Mouse (Mus musculus): ENCODE results near the gene Ccdc12. TPM values are rescaled to one million over a fixed set of nuclear protein-coding genes. Genes with fewer than 3 reads are reported as not detected.

The Ccdc12 gene
- polyA plus RNA-seq, 1 experiment from 2014 or later: 105 TPM

DNA sequence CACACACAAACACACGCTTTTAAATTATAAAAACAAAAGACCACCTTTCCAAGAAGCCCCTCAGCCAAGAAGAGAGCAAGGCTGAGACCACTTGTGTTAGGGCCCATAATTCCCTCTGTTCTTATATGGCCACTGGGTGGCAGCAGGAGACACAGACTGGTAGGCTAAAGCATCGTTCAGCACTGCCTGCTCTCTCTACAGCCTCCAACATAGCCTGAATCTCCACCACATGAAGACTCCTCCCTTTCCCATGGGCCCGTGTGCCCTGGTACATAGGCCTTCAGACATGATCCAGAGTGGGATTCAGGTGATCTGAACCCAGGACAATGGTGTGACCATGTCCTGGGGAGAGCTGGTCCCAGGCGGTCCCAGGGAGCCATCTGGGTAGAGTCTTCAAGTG, 60.5 kb downstream of the Ccdc12 start:
- 30% methylated on average over 4 of the region's 4 CpGs for WGBS (ENCODE audit: insufficient replicate concordance)
- peak; percentile 31; the same call in 1 of the 2 replicates for ATAC-seq

DNA sequence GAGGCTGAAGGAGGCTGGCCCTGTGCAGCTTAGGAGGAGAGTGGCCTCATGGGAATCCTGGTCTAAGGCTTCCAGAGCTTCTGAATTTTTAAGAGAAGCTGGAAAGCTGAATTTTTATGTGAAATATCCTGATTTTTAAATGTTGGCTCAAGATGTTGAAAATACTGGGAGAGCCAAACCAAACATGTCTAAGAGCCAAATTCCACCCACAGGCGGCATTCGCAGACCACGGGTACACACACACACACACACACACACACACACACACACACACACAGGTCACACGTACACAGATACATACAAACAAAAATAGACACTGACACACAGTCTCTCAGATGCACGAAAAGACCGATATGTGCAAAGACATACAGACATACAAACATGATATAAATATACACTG, 61.8 kb downstream of the Ccdc12 start:
- 89% methylated on average over 6 of the region's 6 CpGs for WGBS (ENCODE audit: insufficient replicate concordance)
- H3K4me3 ChIP-seq: no peak overlapping the region
- H3K9me3 ChIP-seq (replicated peaks): no peaks in the 10 kb centered on the region
- no peaks in the 10 kb centered on the region for H3K27me3 ChIP-seq (replicated peaks)
- H3K27ac ChIP-seq: no peak overlapping the region
- H3K4me1 ChIP-seq: no peaks in the 10 kb centered on the region
- H3K4me2 ChIP-seq: no peak overlapping the region
- no peak for ATAC-seq
- no peak overlapping the region for H3K9ac ChIP-seq
- H3K36me3 ChIP-seq: peaks cover 17% of the 10 kb centered on the region

More for the DNA sequence above, 60.5 kb downstream of the Ccdc12 start:
- Histone ChIP-seq H3K27me3 (replicated peaks) (no peaks in the 10 kb centered on the region), H3K36me3 (peaks cover 30% of the 10 kb centered on the region), H3K9me3 (replicated peaks) (no peaks in the 10 kb centered on the region), H3K27ac (no peak overlapping the region), H3K9ac (no peak overlapping the region), H3K4me2 (no peak overlapping the region), H3K4me1 (no peaks in the 10 kb centered on the region), H3K4me3 (no peak overlapping the region)

DNA sequence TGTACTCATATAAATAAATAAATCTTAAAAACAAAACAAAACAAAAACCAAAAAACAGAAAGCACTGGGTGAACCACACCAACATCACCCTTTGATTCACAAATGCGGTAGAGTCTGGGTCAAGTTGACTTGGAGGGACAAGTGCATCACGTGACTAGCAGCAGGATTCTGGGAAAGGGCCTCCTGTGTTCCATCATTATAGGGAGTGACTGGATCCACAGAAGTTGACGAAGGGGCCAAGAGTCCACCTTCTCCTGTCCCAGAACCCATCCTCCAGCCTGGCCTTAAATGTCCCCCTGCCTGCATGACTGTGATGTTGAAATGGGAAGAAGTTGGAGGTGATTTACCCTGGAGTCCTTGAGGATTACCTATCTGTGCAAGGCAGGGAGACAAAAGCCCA, 62.5 kb downstream of the Ccdc12 start:
- no peak overlapping the region for H3K4me2 ChIP-seq
- peaks cover 18% of the 10 kb centered on the region for H3K36me3 ChIP-seq
- no peaks in the 10 kb centered on the region for H3K27me3 ChIP-seq (replicated peaks)
- ATAC-seq: no peak
- no peaks in the 10 kb centered on the region for H3K4me1 ChIP-seq
- no peak overlapping the region for H3K27ac ChIP-seq
- no peak overlapping the region for H3K4me3 ChIP-seq
- 72% methylated on average over 3 of the region's 3 CpGs for WGBS (ENCODE audit: insufficient replicate concordance)
- H3K9ac ChIP-seq: no peak overlapping the region
- H3K9me3 ChIP-seq (replicated peaks): no peaks in the 10 kb centered on the region

DNA sequence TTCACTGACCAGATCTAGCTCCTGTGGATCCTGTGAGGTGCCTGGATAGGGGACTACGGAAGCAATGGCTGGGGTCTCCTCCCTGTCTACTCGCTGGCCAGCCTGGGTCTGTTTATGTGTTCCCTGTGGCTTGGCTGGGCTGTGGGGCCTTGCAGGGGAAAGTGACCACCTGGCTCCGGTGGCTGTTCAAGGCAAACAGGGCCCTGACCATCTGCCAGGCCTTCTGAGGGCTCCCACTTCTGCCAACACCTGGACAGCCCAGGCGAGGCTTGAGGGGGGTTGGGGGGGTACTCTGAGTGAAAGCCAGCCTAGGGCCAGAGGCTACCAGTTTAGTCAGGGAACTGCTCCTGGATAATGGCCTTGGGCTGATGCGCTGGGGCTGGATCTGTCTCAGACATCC, 63.7 kb downstream of the Ccdc12 start:
- 64% methylated on average over 5 of the region's 5 CpGs for WGBS (ENCODE audit: insufficient replicate concordance)
- Histone ChIP-seq H3K4me1 (no peaks in the 10 kb centered on the region), H3K27ac (no peak overlapping the region), H3K4me2 (no peak overlapping the region), H3K9ac (no peak overlapping the region), H3K9me3 (replicated peaks) (no peaks in the 10 kb centered on the region), H3K4me3 (no peak overlapping the region), H3K36me3 (peaks cover 18% of the 10 kb centered on the region), H3K27me3 (replicated peaks) (no peaks in the 10 kb centered on the region; the same call in 1 of the 2 replicates)
- no peak for ATAC-seq

DNA sequence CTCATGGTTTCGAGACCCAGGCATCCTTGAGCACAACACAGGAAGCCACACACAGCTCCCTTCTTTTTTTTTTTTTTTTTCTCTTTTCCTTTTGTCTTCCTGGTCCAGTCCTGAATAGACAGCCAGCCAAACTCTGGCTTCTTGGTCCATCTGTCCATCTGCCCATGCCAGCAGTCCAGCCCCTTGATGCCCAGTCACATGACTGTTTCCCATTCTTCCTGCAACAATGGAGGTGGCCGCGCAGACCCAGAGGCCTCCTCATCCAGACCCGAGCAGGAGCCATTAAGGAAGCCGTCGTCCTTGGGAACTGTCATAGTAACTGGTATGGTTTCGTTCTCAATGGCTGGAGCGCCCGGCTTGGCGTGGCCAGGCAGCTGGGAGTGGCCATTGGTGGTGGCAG, 65.8 kb downstream of the Ccdc12 start:
- H3K4me2 ChIP-seq: no peak overlapping the region
- H3K4me3 ChIP-seq: no peak overlapping the region
- H3K9me3 ChIP-seq (replicated peaks): no peaks in the 10 kb centered on the region
- WGBS (ENCODE audit: insufficient replicate concordance): 70% methylated on average over 10 of the region's 10 CpGs
- no peak overlapping the region for H3K27ac ChIP-seq
- H3K4me1 ChIP-seq: no peaks in the 10 kb centered on the region
- no peak overlapping the region for H3K9ac ChIP-seq
- ATAC-seq: no peak
- peaks cover 20% of the 10 kb centered on the region for H3K27me3 ChIP-seq (replicated peaks)
- H3K36me3 ChIP-seq: peaks cover 13% of the 10 kb centered on the region

DNA sequence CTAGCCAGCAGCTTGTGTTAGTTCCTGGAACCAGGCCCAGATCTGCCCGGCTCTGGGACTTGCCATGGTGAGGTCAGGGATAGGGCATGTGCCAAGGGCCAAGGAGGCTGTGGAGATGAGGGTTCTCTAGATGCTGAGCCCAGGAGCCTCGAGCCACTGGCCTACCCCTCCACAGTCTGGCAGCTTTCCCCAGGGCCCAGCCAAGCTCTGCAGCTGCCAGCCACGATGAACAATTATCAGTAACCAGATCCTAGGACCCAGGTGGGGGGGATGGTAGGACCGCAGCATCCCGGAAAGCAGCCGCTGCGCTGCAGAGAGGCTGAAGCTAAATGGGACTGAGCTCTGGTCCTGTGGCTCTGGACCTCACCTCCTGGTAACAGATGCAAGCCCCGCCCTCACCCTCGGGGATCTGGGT, 69.4 kb downstream of the Ccdc12 start:
- 29% methylated on average over 9 of the region's 9 CpGs for WGBS (ENCODE audit: insufficient replicate concordance)
- H3K36me3 ChIP-seq: peaks cover 13% of the 10 kb centered on the region
- H3K27ac ChIP-seq: no peak overlapping the region
- H3K9me3 ChIP-seq (replicated peaks): no peaks in the 10 kb centered on the region
- no peak overlapping the region for H3K4me2 ChIP-seq
- H3K4me3 ChIP-seq: no peak overlapping the region
- H3K4me1 ChIP-seq: no peaks in the 10 kb centered on the region
- H3K27me3 ChIP-seq (replicated peaks): peaks cover 56% of the 10 kb centered on the region
- no peak overlapping the region for H3K9ac ChIP-seq
- ATAC-seq: no peak

DNA sequence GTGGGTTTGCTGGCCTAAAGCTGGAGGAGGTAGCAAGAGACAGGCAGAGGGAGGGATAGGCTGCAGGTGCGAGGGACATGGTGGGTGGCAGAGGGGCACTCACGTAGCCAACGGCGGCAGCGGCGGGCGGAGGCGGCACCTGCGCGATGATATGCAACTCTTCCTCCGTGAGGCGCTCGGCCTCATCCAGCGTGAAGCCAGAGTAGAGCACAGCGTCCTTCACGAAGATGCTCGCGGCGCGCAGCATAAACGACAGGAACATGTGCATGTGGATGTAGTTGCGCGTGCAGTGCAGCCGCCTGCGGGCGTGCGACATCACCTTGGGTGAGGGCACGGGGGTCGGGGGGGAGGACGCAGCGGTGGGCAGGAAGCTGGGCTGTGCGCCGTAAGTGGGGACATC, 70.6 kb downstream of the Ccdc12 start:
- Histone ChIP-seq H3K9me3 (replicated peaks) (no peaks in the 10 kb centered on the region), H3K9ac (no peak overlapping the region), H3K4me3 (no peak overlapping the region), H3K27ac (no peak overlapping the region), H3K36me3 (peaks cover 13% of the 10 kb centered on the region), H3K27me3 (replicated peaks) (peaks cover 68% of the 10 kb centered on the region), H3K4me2 (no peak overlapping the region), H3K4me1 (peaks cover 2% of the 10 kb centered on the region; the same call in 1 of the 2 replicates)
- WGBS (ENCODE audit: insufficient replicate concordance): 26% methylated on average over 33 of the region's 33 CpGs
- no peak for ATAC-seq

DNA sequence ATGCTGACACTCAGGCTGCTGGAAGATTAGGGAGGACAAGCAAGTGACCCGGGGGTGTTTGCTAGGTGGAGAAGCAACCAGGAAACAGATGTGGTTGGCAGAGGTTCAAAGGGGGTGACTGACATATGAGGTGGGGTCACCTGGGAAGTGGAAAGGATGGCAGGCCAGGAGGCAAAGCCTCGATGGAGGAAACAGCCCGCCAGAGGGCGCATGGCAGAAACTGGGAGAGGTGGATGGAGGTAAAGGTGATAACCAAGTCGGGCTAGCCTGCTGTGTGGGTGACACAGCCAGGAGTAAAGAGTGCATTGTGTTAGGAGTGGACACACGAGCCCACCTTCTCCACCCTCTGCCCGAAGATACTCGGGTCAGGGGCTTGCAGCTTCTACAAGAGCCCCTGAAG, 73.5 kb downstream of the Ccdc12 start:
- no peaks in the 10 kb centered on the region for H3K36me3 ChIP-seq
- ATAC-seq: no peak
- 18% methylated on average over 8 of the region's 8 CpGs for WGBS (ENCODE audit: insufficient replicate concordance)
- no peak overlapping the region for H3K9ac ChIP-seq
- H3K4me2 ChIP-seq: no peak overlapping the region
- H3K9me3 ChIP-seq (replicated peaks): no peaks in the 10 kb centered on the region
- peaks cover 89% of the 10 kb centered on the region for H3K27me3 ChIP-seq (replicated peaks)
- H3K4me3 ChIP-seq: no peak overlapping the region
- peaks cover 19% of the 10 kb centered on the region for H3K4me1 ChIP-seq
- no peak overlapping the region for H3K27ac ChIP-seq

DNA sequence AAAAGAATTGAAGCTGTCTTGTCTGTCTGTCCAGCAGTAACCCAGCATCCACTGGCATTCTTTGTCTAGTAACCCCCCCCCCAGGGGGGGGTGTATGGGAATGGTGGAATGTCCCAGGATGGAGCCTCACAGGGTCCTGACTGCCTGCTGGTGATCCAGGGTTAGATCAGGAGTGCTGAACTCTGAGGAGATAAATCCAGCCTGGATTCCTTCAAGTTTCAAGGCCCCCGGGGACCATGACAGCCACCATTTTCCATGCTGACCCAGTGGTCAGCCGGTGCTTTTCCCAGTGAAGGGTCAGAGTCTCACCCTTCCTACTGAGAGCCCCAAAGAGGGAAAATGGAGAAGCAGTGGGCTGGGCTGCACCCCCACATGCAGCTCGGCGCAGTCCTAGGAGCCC, 75.6 kb downstream of the Ccdc12 start:
- H3K9me3 ChIP-seq (replicated peaks): no peaks in the 10 kb centered on the region
- H3K4me1 ChIP-seq: peaks cover 19% of the 10 kb centered on the region
- H3K4me2 ChIP-seq: peak overlapping the region; percentile 75
- H3K27ac ChIP-seq: no peak overlapping the region
- 51% methylated on average over 4 of the region's 4 CpGs for WGBS (ENCODE audit: insufficient replicate concordance)
- no peaks in the 10 kb centered on the region for H3K36me3 ChIP-seq
- H3K9ac ChIP-seq: no peak overlapping the region
- H3K27me3 ChIP-seq (replicated peaks): peaks cover 91% of the 10 kb centered on the region
- no peak; the same call in 1 of the 2 replicates for ATAC-seq
- H3K4me3 ChIP-seq: no peak overlapping the region

DNA sequence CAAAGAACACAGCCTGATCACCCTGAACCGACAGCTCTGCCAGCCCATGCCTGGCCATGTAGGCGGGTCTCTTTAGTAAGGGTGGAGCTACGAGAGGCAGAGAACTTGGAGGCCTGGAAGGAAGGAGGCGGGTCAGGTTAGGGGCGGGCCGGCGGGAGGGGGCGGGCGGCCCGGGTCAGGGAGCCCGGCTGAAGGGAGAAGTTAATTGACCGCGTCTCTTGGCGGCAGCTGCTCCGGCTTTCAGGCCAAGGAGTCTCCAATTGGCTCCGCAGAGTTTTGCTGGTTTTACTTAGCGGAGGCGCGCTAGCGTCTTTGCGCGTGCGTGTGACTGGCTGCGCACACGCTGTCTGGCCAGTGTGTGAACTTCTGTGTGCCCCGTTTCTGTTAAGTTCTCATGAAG, 76.3 kb downstream of the Ccdc12 start:
- Histone ChIP-seq H3K27me3 (replicated peaks) (peaks cover 91% of the 10 kb centered on the region), H3K27ac (peak overlapping the region; percentile 46; the same call in 1 of the 2 replicates), H3K4me2 (peak overlapping the region; percentile 75), H3K36me3 (no peaks in the 10 kb centered on the region), H3K4me1 (peaks cover 19% of the 10 kb centered on the region), H3K4me3 (peak overlapping the region; percentile 49), H3K9ac (peak overlapping the region; percentile 56), H3K9me3 (replicated peaks) (no peaks in the 10 kb centered on the region)
- WGBS (ENCODE audit: insufficient replicate concordance): under 1% methylated on average over 26 of the region's 26 CpGs
- peak; percentile 84 for ATAC-seq

DNA sequence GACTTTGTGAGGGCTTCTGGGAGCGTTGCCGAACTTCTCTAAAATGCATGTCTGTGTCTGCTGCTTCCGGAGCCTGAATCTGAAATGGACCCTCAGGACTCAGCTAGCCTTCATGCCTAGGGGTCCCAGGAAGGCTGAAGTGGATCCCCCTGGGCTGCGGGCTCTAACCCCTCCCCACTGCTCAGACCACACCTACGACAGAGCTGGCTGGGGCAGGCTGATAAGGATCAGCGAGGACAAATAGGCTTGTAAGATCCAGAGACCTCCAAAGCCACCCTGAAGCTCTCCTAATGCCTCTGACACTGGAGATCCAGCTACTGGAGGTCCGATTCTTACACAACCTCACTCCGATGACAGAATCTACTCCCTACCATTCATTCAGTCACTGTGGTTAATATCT, 76.8 kb downstream of the Ccdc12 start:
- Histone ChIP-seq H3K27me3 (replicated peaks) (peaks cover 86% of the 10 kb centered on the region), H3K4me1 (peaks cover 19% of the 10 kb centered on the region), H3K27ac (peak overlapping the region; percentile 46; the same call in 1 of the 2 replicates), H3K4me3 (peak overlapping the region; percentile 49), H3K36me3 (no peaks in the 10 kb centered on the region), H3K4me2 (peak overlapping the region; percentile 75), H3K9ac (peak overlapping the region; percentile 56), H3K9me3 (replicated peaks) (no peaks in the 10 kb centered on the region)
- WGBS (ENCODE audit: insufficient replicate concordance): 9% methylated on average over 8 of the region's 8 CpGs
- ATAC-seq: no peak

DNA sequence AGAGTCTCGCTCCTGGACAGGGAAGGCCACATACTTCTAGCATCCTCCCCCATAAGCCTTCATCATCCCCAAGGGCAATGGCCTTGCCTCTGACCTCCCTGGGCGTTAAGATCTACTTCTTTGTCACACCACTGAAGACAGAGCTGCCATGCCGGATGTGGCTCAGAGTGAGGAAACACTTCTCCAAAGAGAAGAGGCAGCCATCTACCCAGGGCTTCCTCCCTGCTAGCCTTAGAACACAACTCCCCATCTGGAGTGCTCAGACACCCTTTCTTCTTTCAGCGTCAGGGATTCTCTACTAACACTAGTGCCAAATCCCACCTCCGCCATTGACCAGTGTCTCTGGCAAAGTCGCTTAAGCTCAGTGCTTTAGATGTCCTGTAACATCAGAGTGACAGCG, 77.9 kb downstream of the Ccdc12 start:
- H3K9me3 ChIP-seq (replicated peaks): no peaks in the 10 kb centered on the region
- peaks cover 85% of the 10 kb centered on the region for H3K27me3 ChIP-seq (replicated peaks)
- no peaks in the 10 kb centered on the region for H3K36me3 ChIP-seq
- no peak for ATAC-seq
- no peak overlapping the region for H3K4me2 ChIP-seq
- no peak overlapping the region for H3K9ac ChIP-seq
- 40% methylated on average over 7 of the region's 7 CpGs for WGBS (ENCODE audit: insufficient replicate concordance)
- peaks cover 19% of the 10 kb centered on the region for H3K4me1 ChIP-seq
- H3K27ac ChIP-seq: no peak overlapping the region
- no peak overlapping the region for H3K4me3 ChIP-seq

DNA sequence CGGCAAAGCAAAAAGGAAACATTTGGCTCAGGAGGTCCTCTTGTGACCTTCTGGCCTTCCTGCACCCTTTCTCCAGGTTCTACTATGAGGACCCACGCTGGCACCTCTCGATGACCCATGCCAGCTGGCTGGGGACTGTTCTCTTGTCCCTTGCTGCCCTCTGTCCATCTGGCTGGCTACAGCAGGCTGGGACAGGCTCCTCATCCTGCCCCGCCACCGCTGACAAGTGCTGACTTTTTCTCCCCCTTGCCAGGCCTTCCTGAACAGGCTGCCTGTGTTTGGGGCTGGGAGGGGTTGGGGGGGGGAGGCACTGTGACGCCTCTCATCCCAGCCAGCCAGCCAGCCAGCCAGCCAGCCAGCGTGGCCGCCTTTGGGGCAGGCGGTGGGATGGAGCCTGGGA, 80.1 kb downstream of the Ccdc12 start:
- Histone ChIP-seq H3K4me3 (no peak overlapping the region), H3K4me2 (no peak overlapping the region), H3K9ac (no peak overlapping the region), H3K4me1 (peaks cover 19% of the 10 kb centered on the region), H3K36me3 (no peaks in the 10 kb centered on the region), H3K27ac (no peak overlapping the region), H3K9me3 (replicated peaks) (no peaks in the 10 kb centered on the region), H3K27me3 (replicated peaks) (peaks cover 86% of the 10 kb centered on the region)
- WGBS (ENCODE audit: insufficient replicate concordance): 59% methylated on average over 9 of the region's 9 CpGs
- no peak for ATAC-seq
